Mouse (Mus musculus): Measurements from ENCODE around the gene Lao1. TPM values are rescaled to one million over a fixed set of nuclear protein-coding genes. Genes with fewer than 3 reads are reported as not detected.
"Not testable (repeated sequence)": the region's sequence is repeated elsewhere in the genome, so short reads cannot be mapped to it uniquely, and the experiment has no call there.

Gene Lao1
- not detected in 2 replicates for total RNA-seq (2017)

DNA sequence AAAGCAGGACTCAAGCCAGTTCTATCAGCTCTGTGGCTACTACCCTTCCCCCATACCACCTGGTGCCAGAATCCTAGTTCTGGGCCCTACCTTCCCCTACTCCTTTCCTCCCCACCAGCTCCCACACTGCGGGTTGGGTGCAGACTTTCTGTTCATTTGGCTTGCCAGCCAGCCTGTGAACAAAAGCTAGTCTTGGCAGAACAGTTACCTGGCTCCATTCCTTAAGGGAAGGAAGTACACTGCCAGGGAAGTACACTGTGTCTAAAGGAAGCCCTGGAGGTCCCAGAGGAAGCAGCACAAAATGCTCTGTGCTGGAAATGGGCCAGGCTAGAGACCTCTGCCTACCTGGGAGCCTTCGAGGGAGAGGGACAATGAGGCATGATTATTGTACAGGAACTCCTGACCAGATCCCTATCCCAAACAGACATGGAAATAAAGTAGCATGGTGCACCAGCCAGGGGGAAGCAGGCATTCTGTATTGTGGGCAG lies at the start of gene Lao1:
TSS of gene Lao1 (plus strand) at position 438 of the 488 bp plus-strand sequence.
- no peak for ATAC-seq (replicated peaks; ENCODE audit: low read depth, poor library complexity, severe bottlenecking)

DNA sequence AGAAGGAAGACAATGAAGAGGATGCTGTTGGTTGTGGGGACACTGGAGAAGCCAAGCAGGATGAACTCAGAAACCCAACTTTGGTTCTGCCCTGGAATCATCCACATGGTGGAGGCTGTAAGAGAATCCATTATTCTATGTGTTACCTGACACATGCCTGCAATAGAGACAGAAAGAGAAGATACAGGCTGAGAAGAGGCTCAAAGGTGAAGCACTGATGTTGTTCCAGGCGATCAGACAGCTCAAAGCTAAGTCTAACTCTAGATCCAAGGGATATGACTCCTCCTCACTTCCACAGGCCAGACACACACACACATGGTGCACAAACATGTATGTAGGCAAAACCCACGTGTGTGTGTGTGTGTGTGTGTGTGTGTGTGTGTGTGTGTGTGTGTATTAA lies 44.0 kb upstream of the Lao1 start, which contains the start of gene Olfr1329:
TSS of gene Olfr1329 (minus strand) at position 101 of the 400 bp plus-strand sequence.
- not testable (repeated sequence) for ATAC-seq (replicated peaks; ENCODE audit: low read depth, poor library complexity, severe bottlenecking)

DNA sequence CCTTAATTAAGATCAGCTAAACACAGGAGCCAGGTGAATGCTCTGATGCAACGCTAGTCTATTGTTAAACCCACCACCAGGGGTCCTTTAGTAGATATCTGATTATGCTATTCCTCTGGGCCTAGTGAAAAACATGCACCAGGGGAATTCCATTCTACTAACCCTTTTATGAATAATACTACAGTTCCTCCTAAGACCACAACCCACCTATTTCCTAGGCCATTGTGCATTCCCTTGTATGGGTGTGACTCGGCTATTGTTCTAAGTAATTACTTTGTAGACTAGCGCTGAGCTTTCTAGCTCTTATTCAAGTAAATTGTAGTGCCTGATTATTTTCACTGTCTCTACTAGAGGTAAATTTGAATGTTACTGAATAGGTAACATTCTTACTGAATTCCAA lies 30.1 kb upstream of the Lao1 start:
- ATAC-seq (replicated peaks; ENCODE audit: low read depth, poor library complexity, severe bottlenecking), result not testable (repeated sequence)

DNA sequence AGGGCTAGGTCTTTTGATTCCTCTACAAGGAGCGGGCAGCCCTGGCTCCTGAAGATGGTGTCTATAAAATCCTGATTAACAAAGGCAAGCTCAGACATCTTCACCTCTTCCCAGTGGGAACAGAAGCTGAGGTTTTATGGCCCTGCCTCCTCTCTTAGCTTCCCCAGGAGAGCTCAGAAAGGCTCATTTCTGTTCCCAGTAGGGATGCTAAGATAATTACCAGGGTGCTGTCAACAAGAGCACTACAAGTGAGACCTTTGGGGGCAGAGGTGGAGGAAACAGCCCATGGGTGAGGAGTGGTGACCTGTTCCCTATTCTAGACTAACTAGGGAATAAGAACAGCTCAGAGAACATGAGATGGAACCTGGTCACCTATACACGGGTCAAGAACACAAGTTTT lies 22.9 kb upstream of the Lao1 start, which contains the start of gene Olfr1328:
TSS of gene Olfr1328 (minus strand) at position 101 of the 400 bp plus-strand sequence.
- no peak for ATAC-seq (replicated peaks; ENCODE audit: low read depth, poor library complexity, severe bottlenecking)

DNA sequence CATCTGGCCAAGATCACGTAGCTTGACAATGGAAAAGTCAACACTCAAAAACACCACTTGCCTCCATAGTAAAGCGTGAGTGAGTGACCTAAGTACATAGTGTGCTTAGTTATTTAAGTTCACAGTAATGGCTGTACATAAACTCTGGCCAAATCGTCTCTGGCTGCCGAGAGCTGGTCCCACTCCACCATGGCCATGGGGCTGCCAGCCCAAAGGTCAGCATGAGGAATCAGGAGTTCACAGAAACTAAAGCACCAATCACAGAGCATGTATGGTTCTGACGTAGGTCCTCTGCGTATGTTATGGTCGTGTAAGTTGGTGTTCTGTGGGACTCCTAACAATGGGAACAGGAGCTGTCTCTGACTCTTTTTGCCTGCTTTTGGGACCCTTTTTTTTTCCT lies 2.6 kb upstream of the Lao1 start:
- ATAC-seq (replicated peaks; ENCODE audit: low read depth, poor library complexity, severe bottlenecking), result no peak

DNA sequence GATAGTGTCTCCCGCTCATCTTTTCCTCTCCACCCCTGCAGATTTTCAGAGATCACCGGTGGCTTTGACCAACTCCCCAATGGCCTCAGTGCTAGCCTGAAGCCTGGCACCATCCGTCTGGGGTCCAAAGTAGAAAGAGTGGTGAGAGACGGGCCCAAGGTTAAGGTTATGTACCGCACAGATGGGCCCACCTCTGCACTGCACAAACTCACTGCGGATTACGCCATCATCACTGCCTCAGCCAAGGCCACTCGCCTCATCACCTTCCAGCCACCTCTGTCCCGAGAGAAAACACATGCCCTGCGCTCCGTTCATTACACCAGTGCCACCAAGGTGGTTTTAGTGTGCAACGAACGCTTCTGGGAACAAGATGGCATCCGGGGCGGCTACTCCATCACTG lies 6.3 kb downstream of the Lao1 start:
- no peak for ATAC-seq (replicated peaks; ENCODE audit: low read depth, poor library complexity, severe bottlenecking)

DNA sequence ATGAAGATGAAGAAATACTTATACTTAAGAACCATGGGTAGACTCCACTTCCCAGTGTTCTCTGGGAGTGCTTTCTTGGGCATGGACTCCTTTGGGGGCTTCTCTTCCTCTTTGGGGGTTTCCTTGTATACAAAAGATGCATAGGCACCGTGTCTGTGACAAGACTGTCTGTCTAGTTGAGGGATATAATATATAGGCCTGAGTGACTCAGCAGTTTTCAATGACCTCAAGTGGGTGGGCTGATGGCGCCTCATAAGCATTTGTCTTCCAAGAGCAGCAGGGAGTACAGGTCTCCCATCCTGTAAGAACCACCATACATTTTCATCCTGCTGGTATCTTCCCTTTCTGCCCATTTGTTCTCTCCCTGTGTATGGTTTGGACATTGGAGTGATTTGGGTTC lies 11.9 kb downstream of the Lao1 start:
- ATAC-seq (replicated peaks; ENCODE audit: low read depth, poor library complexity, severe bottlenecking), result no peak

DNA sequence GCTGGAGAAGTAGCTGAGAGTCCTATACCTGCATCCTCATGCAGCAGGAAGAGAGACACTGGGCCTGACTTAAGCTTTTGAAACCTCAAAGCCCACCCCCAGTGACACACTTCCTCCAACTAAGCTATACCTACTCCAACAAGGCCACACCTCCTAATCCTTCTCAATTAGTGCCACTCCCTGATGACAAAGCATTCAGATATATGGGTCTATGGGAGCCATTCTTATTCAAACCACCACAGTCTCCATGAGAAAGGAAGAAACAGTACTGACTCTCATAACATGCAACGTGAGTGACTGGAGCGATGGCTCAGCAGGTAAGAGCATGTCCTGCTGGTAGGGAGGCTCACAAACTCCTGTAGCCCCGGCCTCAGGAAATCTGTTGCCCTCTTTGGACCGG lies 23.9 kb downstream of the Lao1 start:
- no peak for ATAC-seq (replicated peaks; ENCODE audit: low read depth, poor library complexity, severe bottlenecking)

DNA sequence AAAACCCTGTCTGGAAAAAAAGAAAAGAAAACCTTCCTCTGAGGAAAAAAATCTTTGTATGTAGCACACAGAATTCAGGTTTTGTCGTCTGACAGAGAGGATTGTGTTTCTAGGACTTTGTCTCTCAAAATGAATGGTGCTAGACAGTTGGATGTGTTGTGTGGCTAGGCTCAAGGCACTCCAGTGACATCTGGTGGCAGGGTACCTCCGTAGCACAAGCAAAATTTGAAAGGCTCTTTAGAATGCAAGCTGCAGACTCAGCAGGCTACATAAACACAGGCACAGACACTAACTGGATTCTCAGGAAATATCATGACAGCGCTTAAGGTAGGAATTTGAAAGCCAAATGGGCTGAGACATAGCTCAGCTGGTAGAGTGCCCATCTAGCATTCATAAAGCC lies 27.2 kb downstream of the Lao1 start:
- ATAC-seq (replicated peaks; ENCODE audit: low read depth, poor library complexity, severe bottlenecking), result no peak; the same call in 1 of the 2 replicates

DNA sequence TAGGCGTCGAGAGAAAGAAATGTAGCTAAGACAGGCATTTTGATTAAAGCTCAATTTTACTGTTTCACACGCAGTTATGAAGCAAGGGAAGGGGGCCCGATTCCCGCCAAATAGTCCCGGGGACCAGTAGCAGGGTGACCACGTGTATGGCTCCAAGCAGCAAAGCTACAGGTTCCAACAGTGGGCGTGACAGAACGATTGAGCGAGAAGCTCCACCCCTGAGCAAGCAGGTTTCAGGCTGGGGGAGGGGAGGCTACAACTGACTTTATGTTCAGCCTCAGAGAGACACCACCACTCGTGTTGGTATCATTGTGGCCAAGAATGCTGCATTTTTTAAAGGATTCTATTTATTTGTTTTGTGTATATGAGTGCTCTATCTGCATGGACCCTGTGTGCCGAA lies 28.0 kb downstream of the Lao1 start:
- ATAC-seq (replicated peaks; ENCODE audit: low read depth, poor library complexity, severe bottlenecking), result no peak

DNA sequence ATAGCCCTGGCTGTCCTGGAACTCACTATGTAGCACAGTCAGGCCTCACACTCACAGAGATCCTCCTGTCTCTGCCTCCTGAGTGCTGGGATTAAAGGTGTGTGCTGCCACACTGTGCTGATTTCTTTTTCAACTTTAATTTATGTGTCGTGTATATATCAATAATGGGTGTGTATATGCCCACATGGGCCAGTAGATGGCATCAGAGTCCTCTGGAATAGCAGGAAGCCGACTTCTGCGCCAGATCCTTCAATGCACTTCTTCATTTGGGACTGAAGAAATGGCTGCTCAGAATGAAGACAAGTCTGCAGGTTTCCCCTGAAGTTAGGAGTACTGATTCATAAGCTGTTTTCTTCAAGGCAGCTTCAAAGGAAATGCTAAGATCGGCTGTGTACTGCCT lies 30.4 kb downstream of the Lao1 start:
- ATAC-seq (replicated peaks; ENCODE audit: low read depth, poor library complexity, severe bottlenecking), result peak; percentile 60; the same call in 1 of the 2 replicates

DNA sequence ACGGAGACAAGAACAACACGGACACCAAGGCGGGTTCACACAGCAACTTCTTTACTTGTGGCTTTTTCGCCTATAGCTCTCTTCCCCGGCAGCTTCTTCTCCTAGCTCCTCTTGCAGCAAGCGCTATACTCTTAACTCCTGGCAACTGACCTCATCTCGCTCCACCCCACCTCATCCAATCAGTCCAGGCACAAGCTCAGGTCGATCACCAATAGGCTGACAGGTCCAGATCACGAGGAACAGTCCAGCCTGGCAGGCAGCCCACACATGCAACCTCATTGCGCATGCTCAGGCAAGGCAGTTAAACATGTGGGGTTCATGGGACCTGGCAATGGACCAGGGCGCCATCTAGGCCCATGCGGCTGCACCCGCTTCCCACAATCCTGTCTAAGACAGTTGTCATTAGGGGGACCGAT lies 35.8 kb downstream of the Lao1 start:
- ATAC-seq (replicated peaks; ENCODE audit: low read depth, poor library complexity, severe bottlenecking), result no peak

DNA sequence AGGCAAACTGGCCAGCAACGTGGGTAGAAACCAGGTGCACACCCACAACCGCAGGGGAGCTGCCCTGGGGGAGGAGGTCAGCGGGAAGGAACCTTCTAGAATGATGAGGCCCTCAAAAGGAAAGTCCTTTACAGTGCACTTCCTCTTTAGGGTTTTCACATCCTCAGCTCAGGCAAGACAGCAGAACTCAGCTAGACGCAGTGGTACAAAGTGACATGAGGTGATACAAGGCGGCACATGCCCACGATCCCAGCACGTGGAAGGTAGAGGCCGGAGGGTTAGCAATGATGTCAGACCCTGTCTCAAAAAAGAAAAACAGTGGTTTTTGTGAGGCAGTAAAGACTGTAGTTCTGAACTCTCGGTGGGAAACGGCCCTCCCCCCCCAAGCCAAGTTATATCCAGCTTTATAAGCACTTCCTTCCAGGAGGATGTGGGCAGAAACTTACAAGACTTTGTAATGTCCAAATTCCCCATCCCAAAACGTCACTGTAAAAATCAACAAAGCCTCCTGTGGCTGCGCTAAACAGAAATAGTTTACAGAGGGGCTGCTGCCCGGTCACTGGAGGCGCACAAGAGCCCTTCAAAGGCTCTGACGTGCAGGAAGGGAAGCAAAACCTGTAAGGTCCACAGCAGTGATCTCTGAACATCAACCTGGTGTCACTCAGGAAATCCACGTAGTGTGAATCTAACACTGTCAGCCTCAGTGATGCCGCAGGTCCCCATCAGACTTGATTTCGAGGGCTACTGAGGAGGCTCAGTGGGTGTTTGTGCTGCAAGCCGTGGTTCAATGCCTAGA lies 38.5 kb downstream of the Lao1 start:
- peak; percentile 90 for ATAC-seq (replicated peaks; ENCODE audit: low read depth, poor library complexity, severe bottlenecking)

DNA sequence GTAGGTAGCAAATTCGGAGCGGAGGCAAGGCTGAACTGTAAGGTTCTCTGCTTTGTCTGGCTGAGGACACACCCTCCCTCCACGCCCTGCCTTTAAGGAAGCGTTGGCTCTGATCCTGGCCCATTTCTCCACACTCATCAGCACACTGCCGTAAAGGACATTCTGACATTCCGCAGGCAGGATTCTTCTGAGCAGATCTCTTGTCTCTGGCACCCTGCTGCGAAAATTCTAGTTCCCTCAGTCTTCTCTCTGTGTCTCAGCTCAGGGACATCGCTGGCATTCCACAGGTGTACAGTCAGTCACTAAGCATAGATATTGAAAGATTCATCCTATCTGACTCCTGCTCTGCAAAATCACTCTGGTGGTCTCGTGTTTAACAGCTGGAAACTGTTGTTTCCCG lies 40.3 kb downstream of the Lao1 start:
- ATAC-seq (replicated peaks; ENCODE audit: low read depth, poor library complexity, severe bottlenecking), result no peak

DNA sequence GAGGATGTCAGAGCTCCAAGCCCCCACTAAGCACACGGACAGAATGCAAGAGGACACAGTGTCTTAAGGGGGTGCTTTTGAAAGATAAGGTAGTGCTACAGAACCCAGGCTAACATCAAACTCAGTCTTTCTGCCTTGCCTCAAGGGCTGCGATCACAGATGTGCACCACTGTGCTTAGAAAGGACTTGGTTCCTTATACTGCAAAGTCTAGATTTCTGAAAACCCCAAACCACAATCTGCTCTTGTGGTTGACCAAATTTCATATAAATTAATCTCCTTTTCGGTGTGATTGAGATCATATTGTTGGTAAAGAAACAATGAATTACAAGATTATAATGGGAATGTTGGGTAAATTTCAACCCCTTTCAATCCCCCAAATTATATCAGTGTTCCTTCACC lies 41.1 kb downstream of the Lao1 start:
- 0 out of 2 replicates have a peak, but pooled peaks have one; percentile 22 for ATAC-seq (replicated peaks; ENCODE audit: low read depth, poor library complexity, severe bottlenecking)

DNA sequence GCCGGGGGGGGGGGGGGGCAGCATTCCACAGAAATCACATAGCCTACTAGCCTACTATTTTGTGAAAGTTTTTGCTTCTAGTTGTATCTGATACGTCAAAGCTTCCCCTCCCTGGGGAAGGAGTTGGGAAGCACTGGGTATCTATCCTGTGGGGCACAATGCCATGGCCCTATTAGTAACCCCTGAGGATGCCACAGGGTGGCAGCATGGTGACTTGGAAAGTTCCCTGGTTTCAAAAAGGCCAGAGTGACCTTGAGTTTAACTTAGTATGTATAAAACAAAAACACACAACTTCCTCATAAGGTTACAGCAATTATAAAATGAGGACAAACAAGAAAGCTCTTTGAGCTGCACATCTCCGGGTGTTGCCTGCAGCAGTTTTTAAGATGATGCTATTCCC lies 42.8 kb downstream of the Lao1 start:
- ATAC-seq (replicated peaks; ENCODE audit: low read depth, poor library complexity, severe bottlenecking), result 0 out of 2 replicates have a peak, but pooled peaks have one; percentile 17

DNA sequence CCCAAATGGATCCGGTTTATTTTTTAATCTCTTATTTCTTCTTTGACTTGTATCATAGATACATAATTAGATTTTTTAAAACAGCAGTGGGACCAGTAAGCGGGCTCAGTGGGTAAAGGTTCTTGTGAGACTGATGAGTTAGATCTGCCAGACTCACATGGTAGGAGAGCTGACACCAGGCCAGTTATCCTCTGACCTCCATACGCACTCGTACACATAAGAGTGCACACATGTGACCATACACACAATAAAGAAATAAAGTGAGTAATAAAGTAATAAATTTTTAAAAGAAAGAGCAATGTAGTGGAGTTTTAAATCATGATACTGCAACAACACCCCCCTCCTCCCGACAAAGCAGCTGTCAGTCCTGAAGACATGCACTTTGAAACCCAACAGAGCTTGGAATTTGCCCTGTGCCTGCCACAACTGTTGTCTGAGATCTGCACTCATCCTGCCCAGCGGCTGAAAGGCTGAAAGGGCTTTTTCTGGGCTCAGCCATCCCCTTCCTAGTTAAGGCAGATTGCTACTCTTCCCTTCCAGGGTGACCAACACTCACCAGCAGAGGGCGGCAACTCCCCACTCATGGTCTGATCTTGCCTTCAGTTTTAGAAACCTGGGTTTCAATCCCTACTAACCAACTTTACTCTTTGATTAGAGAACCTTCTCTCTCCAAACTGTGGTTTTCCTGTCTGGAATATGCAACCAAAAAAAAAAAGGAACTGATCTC lies 43.4 kb downstream of the Lao1 start:
- ATAC-seq (replicated peaks; ENCODE audit: low read depth, poor library complexity, severe bottlenecking), result peak; percentile 82

DNA sequence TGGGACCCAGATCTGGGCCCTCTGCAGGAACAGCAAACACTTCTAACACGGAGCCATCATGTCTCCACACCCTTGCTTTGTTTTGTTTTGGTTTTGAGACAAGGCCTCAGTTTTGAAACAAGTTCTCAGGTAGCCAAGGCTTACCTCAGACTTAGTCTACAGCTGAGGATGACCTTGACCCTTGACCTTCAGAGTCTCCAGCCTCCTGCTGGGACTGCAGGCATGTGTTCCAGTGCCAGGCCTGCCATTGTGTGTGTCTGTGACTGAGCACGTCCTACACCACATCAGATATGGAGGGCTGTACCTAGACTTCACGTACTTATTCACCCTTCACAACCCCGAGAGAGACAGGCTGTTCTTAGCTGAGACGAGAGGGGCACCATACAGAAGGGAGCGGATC lies 46.2 kb downstream of the Lao1 start:
- no peak for ATAC-seq (replicated peaks; ENCODE audit: low read depth, poor library complexity, severe bottlenecking)

DNA sequence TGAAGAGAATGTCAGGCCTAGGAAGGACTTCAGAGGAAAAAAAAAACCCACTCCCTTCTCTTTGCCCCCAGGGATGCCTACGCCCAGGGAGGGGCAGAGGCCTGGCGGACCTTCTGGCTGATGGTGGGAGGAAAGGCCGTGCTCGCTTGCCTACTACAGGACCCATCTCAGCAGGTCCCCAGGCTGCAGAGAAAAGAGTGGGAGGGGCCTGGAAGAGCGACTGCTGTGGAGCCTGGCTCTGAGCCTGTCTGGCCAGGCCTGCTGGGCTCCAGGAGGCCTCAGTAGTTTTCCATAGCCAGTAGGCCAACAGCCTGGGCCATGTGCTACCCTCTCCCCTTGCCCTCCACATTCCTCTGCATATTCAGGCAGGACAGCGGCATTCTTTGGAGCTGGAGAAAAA lies 47.1 kb downstream of the Lao1 start:
- ATAC-seq (replicated peaks; ENCODE audit: low read depth, poor library complexity, severe bottlenecking), result no peak

DNA sequence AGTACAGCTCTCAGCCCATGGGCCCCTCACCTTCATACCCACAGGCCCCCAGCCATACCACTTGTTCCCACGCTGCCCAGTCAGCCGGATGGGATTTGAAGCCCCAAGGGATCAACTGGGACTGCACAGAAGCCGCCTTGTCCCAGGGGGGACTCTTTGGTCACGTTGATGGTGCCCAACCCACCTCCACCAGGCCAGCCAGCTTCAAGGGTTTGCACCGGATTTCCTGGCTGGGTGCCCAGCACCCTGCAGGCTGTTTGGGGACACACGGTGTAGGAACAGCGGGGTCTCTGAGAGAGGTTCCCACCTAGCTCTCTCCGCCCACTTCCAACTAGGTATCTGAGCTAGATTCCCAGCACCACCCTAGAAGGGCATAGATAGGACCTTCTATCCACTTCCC lies 48.4 kb downstream of the Lao1 start:
- no peak for ATAC-seq (replicated peaks; ENCODE audit: low read depth, poor library complexity, severe bottlenecking)

DNA sequence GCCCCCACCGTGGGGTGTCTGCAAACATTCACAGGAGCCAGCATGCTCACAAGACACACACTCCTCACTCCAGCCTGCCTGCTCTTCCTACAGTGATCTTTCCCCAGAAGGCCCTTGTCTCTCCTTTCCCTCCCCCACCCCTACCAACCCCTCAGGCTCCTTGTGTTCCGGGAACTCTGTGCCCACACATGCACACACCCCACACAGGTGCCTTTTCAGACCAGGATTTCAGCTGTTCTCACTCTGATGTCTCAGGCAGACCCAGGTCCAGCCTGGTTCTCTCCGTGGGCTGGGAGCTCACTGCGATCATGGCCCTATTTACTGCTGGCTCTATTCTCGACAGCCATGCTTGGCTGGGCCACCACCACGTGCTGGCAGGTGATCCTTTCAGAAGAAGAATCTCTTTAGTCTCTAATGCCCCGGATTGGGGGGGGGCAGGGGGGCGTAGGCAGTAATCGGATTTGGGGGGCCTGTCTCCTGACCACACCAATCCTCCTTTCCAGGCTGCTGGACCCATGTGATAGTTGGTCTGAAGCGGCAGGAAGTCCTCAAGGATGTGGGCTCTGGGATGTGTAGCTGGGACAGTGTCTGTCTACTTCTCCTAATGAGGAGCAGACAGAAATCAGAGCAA lies 49.8 kb downstream of the Lao1 start:
- no peak for ATAC-seq (replicated peaks; ENCODE audit: low read depth, poor library complexity, severe bottlenecking)

Data from common myeloid progenitor, adult 5-6 weeks (primary cell).